Mouse (Mus musculus) testis, postnatal 14 days (tissue): ENCODE results near the gene Sim2.

ENCODE experiments used
- DNase-seq: peaks from one replicate; pipeline ENCODE4 v3.0.0; 2021; ENCODE audit warnings: low spot score

Sim2 gene

DNA sequence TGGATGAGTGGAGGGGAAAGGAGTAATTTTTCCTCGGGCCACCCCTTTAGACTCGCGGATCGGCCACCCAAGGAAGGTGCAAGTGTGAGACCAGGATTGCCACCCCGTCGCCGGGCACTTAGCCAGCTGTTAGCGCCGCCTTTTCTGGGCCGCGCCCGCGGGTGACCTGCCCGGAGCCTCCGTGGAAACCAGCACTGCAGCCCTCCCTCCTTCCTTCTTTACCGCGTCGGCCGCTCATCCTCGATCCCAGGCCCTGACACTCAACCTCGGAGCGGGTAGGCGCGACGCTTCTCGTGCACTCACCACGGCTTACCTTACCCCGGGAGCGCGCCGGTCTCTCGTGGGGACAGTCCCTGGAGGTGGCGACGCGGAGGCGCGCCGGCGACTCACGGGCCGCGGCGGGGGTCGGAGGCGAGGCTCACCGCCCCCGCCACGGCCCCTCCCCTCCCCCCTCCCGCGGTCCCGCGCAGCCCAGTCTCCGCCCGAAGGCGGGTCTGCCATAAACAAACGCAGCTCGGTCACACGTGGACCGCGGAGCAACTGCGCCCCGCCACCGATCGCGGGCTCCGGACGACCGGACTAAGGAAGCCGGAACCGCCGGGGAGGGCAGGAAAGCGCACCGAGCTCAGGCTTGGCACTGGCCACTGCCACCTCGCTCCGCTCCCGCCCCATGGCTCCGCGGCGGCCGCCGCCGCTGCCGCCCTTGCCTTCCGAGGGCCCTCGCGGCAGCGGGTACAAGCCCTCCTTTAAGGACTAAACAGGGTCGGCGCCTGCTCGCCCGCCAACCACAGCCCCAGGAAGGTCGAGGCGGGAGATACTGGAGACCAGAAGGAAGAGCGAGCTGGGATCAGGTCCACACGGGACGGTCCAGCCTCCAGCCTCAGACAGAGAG, at the start of gene Sim2:
Gene Sim2, plus strand, starts transcription at position 221 of the 892 bp plus-strand sequence.
- no peak for DNase-seq

DNA sequence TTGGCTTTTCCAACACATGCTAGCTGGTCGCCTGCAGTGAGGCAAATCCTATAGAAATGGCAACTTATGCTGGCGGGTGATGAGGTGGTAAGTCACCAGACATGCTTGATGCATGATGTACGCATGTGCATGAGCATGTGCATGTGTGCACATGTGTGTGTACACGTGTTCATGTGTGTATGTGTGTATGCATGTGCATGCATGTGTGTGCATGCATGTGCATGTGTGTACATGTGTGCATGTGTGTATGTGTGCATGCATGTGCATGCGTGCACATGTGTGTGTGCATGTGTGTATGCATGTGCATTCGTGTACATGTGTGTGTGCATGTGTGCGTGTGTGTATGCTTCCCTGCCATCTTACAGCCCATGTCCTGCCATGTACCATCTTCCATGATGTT, 47.5 kb upstream of the Sim2 start:
- DNase-seq, result no peak

DNA sequence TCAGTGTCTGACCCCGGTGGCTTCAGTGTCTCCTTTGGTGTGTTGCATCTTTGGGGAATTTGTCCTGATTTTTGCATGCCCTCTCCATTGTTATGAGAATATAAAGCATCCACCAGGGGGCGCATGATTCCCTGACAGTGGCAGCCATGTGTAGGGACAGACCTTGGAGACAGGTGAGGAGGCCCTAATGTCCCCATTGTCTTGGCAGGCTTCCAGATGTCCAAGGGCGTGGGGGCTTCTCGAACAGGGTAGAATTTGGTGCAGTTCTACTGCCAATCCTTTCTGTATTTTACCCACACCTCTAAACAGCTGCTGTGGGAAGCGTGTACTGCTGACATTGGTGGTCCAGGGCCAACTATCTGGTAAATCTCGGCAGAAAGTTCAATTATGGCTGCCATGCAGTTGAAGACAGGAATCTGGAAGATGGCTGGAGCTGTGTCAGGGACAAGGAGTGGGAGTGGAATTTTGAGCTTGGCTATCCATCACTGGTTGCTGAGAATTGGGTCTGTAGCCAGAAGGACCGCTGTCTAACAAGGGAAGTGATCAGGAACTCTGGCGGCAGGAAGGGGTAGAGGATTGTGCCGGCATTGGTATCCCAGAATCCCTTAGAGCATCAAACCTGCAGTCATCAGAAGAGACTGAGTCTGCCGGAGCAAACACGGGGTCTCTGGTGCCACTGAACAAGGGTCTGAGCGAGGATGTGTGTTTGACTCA, 46.3 kb upstream of the Sim2 start:
- peak; percentile 24 for DNase-seq

DNA sequence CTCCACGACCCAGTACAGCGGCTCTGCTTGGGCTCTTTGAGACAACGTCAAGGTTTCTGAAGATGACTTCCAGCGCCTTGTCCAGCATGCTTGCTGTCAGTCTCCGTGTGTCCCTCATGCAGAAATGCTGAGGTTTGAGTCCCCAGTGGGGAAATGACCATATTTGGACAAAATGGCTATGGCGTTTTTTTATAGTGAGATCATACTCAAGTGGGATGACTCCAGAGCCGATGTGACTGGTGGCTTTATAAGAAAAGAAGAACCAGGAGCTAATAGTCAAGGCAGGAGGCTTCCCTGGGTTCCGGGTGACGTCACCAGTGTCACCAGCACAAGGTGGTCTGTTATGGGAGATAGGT, 45.8 kb upstream of the Sim2 start:
- DNase-seq, result no peak

DNA sequence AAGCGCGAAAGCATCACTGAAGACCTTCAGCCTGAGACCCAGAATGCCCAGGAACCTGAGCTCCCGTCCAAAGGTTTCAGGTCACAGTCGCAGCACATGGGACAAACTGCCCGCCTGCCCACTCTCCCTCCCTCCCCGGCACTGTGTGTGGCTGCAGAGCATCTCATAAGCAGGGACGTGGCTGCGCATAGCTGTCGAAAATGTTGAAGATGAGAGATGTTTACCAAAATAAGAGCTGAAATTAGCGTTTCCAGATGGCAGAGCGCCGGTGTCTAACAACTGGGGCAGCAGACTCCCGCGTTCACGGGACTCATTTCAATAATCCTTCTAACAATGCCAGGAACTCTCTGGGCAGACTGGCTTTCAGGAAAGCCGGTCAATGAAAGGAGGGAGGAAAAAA, 44.2 kb upstream of the Sim2 start:
- DNase-seq, result no peak

DNA sequence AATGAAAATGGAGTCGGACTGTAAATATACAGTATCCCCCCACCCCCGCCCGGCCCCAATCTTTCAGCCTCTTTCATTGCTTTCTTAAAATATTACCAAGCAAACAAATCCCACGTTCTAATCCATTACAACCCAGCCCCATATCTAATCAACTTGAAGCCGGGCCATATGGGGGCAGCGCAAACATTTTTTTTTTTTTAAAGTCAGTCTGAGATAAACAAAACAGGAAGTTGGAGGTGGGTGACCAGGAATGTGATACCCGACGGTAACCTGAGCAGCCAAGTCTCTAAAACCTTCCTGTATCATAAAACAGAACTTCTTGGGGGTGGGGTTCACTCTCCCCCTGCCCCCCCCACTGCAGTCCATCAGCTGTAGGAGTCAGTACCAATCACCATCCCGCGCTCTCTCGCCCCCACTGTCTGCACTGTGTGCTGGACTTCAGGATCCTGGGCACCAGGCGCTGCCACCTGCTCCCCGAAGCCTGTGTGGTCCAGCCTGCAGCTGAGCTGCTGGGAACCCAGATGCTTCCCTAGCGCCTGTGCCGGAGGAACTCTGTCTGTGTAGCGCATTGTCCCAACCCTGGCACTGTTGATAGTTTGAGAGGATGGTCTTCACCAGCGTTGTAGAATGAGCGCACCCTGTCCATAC, 43.5 kb upstream of the Sim2 start:
- DNase-seq, result no peak

DNA sequence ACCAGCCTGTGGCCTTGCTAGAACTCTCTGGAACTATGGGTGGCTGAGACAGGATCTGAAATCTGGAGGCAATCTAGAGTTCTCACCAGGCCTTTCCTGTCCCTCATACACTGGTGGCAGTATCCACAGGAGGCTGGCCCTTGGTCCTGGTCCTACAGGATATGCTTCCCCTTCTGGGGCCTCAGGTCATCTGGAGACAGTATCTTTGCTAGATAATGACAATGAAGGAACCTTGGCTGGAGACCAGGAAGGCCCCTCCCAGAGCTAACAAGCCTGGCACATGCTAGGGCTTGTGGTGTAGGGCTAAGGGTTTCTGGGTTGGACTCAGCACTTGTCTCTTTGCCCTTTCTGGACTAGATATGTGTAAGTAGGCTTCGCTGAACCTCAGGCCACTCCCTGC, 40.9 kb upstream of the Sim2 start:
- no peak for DNase-seq

DNA sequence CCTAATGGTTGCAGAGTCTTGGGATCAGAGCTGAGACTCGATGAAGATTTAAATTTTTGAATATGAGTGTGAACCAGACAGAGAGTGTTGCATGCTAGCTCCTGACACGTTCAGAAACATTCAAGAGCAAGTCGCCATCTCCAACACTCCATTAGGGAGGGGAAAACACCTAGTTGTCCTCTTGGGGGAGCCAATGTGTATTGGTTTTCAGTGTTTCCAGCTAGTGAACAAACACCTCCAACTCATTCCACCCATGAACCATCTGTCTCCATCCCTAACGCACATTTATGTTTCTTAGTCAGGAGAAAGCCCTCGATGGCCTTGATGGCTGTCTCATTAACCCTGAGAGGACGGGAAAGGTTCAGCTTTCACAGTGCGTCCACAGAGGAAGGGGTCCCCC, 39.7 kb upstream of the Sim2 start:
- no peak for DNase-seq

DNA sequence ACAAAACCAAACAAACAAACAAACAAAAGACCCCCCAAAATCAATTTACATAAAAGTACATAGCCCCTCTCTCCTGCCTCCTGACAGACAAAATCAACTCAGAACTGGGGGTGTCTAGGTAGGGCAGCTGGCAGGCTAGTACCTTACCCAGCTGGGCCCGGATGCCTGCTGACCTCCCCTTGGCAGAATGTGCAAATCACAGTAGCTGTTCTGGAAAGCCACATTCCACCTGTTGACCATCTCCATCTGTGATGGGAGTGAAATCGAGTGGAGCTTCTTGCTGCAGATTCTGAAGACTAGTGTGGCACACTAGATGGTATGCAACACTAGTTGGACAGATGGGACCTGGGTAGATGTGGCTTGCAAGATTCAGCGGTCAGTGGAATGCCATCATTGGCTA, 34.4 kb upstream of the Sim2 start:
- DNase-seq, result no peak

DNA sequence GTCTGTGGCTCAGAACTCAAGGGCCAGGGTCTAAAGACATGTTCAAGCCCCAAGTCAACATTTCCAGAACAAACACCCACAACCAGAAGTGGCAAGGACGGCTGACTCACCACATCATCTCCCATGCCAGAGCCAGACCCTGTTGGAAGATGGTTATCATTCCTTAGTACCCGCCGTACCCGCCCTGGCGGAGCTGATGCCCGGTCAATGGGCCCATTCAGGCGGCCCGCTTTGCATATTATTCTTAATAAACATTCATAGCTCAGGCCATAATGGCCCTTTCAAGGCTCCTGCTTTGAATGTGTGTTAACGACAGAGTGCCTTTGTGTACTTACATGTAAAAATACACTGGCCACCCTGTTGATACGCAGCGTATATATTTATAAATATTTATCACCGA, 29.6 kb upstream of the Sim2 start:
- no peak for DNase-seq

DNA sequence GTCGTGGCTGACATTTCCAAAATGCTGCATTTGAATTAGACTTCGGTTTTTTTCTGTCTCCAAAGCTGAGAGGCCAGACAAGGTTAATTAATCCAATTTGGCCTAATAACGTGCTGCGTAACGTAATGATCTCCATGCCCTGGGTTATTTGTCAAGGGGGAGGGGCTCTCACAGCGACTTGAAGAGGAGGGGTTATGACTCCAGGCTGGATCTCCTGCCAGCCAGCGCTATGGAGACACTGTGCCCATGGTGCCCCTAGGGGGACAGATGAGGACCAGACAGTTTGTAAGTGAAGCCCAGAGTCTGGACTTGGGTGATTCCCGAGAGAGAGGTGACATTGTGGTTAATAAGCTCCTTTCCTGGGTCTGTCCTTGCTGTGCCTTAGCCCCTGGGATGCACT, 29.2 kb upstream of the Sim2 start:
- DNase-seq, result no peak

DNA sequence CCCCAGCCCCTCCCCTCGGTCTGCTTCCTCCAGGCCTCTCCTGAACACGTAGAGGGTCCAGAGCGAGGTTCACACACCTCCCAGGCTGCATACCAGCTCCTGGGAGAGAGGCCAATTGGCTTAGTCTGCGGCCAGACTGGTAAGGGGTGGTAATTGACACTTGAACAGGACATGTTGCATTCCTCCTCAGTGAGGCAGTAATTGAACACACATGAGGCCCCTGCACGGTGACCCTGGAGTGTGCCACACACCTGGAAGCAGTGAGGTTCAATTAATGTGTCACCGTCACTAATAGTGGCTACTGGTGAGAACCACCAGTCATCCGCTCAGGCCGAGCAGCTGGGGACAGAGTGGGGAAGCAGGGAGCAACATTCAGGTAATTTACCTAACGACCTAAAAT, 24.9 kb upstream of the Sim2 start:
- DNase-seq, result no peak

DNA sequence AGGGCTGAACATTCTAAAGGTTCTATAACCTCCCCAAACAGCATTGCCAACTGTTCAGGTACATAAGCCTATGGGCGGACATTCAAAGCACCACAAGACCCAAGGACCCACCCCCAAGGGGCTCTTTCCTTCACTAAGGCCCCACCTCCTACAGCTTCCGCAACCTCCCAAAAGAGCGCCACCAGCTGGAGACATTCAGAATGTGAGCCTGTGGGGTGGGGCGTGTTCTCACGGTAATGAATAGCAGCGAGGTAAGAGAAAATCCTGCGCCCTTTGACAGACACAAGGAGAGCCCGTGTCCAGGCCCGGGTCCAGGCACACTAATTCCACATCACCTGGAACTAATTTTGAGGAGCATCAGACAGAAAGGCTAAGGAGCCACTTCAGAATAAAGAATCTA, 20.5 kb upstream of the Sim2 start:
- DNase-seq, result peak; percentile 30

DNA sequence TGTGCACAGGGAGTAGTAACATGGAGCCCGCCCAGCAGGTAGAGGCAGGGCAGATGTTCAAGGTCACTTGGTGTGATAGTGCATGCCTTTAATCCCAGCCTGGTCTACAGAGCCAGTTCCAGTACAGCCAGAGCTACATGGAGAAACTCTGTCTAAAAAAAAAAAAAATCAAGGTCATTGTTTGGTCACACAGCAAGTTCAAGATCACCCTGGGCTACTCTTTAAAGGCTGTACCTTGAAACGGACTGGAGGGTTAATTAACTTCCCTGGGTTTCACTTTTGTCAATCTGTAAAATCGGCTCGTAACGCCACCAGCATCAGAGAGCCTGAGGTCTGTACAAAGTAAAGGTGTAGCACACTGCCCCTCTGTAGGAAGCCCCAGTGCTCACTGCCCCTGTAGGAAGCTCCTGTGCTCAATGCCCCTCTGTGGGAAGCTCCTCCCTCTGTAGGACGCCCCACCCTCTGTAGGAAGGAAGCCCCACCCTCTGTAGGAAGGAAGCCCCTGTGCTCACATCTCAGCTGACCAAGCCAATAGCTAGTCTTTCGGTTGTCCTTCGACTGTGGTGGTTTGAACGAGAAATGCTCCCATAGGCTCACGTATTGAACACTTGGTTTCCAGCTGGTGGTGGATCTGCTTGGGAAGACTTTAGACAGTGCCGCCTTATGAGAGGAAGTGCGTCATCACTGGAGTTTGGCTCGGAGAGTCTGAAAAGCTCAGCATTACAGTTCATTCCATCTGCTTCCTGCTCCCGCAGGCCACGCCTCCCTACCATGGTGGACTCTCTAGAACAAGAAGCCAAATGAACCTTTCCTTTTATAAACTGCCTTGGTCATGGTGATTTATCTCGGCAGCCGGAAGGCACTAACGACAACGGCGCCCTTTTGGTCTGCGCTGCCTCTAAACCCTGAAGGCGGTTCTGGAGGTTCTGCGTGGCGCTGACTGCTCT, 18.7 kb upstream of the Sim2 start:
- DNase-seq, result no peak

DNA sequence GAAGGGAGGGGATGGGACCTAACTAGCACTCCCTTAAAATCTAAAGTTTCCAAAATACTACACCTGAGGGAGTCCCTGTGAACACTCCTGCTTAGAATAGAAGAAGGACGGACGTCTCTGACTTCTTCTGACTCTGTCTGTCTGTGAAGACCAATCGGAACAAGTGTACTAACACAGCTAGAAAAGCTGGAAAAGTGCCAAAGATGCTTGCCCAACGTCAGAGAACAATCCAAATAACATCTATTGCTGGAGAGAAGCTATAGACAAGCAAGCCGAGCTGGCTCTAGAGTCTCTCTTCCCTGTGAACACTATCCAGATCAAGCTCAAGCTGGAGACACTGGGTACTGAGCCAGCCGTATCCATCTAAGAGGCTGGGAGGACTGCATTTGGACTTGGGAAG, 18.0 kb upstream of the Sim2 start:
- DNase-seq, result no peak

DNA sequence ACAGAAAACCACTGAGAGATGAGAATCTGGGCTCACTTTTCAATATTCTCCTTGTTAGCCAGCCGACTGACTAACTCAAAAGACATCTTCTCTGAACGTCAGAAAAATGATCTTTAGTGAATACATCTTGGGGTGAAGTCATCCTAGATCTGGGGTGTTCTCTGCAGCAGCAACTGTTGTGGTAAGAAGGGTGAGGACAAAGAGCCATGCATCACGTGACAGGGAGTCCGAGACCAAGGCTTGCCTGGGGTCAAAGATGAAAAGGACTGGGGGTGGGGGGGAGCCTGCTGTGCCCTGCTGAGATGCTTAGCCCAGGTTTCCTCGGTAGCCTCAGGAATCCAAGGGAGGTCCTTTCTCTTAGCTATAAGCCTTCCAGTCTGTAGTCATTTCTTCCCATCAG, 17.5 kb upstream of the Sim2 start:
- no peak for DNase-seq

DNA sequence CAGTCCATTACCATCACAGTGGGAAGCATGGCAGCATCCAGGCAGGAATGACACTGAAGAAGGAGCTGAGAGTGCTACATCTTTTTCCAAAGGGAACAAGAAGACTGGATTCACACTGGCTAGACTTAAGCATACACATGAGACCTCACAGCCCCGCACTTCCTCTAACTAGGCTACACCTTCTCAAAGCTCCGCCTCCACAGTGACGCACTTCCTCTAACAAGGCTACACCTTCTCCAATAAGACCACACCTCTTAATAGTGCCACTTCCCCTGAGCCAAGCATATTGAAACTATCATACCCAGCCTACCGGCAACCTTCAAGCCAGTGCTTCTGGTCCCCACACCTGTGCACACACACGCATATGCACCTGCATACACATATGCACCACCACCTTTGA, 15.7 kb upstream of the Sim2 start:
- no peak for DNase-seq

DNA sequence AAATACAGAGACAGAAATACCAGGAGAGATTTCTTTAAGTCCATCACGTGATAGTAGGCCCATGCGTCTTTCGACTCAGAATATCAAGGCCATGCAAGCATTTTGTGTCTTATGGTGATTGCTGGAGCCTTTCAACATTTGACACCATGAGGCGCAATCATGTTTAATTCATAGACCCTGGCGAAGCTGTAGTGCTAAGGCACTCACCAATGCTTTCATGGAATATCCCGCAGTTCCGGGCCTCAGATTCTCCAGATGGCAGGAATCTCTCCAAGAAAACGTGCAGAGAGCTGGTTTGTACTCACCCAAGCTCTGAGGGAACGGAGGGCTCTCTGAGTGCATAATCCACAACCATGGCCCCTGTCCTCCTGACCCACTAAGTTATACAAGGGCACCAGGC, 13.8 kb upstream of the Sim2 start:
- DNase-seq, result no peak

DNA sequence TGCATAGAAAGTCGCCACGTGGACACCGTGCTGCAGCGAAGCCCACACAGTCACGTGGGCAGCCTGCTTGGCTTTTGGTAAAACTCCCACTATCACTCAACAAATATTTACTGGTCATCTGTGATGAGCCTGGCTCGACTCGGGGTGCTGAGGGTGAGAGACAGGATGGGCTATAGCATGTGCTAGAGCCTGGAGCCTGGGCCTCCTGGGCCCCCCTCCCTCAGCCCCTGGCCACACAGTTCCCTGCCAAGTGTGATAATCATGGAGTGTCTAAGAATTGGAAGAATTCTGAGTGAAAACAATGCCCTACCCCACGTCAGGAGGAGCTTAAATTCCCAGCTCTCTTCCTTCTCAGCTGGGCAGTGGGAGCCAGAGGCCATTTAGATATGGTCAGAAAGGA, 13.3 kb upstream of the Sim2 start:
- no peak for DNase-seq

DNA sequence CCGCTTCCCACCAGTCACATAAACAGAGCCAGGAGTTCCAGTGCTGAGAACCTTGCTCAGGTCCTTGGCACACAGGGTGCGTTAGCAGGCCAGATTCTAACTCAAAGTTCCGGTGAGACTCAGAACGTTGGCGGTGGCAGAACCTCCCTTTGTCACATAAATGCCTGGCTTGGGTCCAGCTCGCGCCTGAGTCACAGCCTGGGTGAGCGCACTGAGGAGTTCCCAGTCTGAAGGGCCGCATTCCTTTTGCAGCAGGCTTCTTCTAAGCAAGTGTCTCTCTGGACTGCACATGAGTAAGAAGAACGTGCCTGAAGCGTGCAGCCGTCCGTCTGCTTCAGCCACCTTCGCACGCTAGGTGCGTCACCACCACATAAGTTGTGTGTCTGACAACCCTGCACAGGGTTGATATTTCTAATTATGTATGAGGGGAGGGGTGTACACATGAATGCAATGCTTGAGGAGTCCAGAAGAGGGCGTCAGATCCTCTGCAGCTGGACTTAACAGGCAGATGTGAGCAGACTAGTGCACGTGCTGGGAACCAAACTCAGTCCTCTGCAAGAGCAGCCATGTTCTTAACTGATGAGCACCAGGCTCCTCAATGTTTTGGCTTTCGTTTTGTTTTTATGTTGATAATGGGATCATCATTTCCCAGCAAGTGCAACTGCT, 9.2 kb upstream of the Sim2 start:
- DNase-seq, result peak; percentile 16

DNA sequence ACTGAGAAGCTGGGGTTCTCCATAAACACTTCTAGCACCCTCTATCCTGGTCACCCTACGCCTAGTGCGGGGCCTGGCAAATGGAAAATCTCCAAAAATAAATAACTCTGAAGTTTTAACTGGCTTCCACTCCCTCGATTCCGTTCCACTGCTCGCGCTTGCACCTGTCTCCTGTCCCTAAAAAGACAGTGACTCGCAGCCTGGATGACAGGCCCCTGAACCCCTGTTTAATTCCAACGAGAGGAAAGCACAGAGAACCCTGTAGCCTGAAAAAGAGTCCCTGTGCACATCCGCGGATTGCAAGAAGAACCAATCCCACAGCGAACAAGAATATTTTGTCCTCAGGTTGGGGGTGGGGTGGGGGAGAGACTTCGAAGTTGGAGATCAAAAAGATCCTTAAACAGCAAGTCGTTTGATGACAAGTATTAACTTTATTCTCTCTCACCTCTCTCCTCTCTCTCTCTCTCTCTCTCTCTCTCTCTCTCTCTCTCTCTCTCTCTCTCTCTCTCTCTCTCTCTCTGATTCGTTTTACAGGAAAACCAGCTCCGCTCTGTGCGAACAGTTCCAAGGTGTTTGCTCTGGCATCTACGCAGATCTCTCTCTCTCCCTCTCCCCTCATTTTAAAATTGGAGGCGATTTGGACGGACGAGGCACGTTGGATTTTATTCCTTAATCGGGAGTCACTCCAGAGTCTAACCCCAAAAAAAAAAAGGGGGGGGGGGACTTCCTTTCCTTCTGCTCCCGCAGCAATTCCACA, 6.2 kb upstream of the Sim2 start:
- no peak for DNase-seq
